Mouse (Mus musculus) embryonic facial prominence, embryonic 13.5 days (tissue): Measurements from ENCODE around the gene E430018J23Rik. TPM values are rescaled to one million over a fixed set of nuclear protein-coding genes. Genes with fewer than 3 reads are reported as not detected.

ENCODE experiments used
- polyA plus RNA-seq: library from polyadenylated mRNA; unstranded; fragments of >200 nt; fragmentation: Nextera tagmentation; extraction: Ambion mirVana; gene quantifications from 2 replicates; pipeline ENCODE4 v1.2.1, GENCODE M21; 2015

E430018J23Rik gene
- polyA plus RNA-seq, 1 experiment from 2014 or later = 7.2 TPM

Other genes with a start within 250 kb of the E430018J23Rik start
- 68.3 and 73.3 TPM in 2 replicates for gene Cd2bp2, start 197.6 kb downstream of the E430018J23Rik start, polyA plus RNA-seq
- 30.4 and 32.0 TPM in 2 replicates for gene Tbc1d10b, start 185.2 kb downstream of the E430018J23Rik start, polyA plus RNA-seq
- 34.1 and 41.1 TPM in 2 replicates for gene Mylpf, start 184.7 kb downstream of the E430018J23Rik start, polyA plus RNA-seq
- 53.7 and 55.0 TPM in 2 replicates for gene Zfp553, start 160.6 kb downstream of the E430018J23Rik start, polyA plus RNA-seq
- 26.9 and 29.6 TPM in 2 replicates for gene Sept1, start 160.5 kb downstream of the E430018J23Rik start, polyA plus RNA-seq
- 78.2 and 83.9 TPM in 2 replicates for gene Zfp771, start 149.4 kb downstream of the E430018J23Rik start, polyA plus RNA-seq
- gene Dctpp1, start 132.9 kb downstream of the E430018J23Rik start, polyA plus RNA-seq = 156 and 206 TPM in 2 replicates
- gene Sephs2, start 119.6 kb downstream of the E430018J23Rik start, polyA plus RNA-seq = 63.4 and 64.1 TPM in 2 replicates
- 0.52 and 1.1 TPM in 2 replicates for gene Itgal, start 97.4 kb downstream of the E430018J23Rik start, polyA plus RNA-seq
- 16.1 and 18.1 TPM in 2 replicates for gene Zfp768, start 48.0 kb downstream of the E430018J23Rik start, polyA plus RNA-seq
- 9.4 and 10.5 TPM in 2 replicates for gene Zfp747, start 17.6 kb downstream of the E430018J23Rik start, polyA plus RNA-seq
- 5.6 and 5.9 TPM in 2 replicates for gene 9130019O22Rik, start 6.5 kb downstream of the E430018J23Rik start, polyA plus RNA-seq
- 7.7 and 8.2 TPM in 2 replicates for gene Zfp764, start 13.2 kb upstream of the E430018J23Rik start, polyA plus RNA-seq
- gene Zfp688, start 28.4 kb upstream of the E430018J23Rik start, polyA plus RNA-seq = 25.6 and 29.3 TPM in 2 replicates
- gene Zfp689, start 55.5 kb upstream of the E430018J23Rik start, polyA plus RNA-seq = 11.8 and 13.1 TPM in 2 replicates
- gene Prr14, start 66.0 kb upstream of the E430018J23Rik start, polyA plus RNA-seq = 46.0 and 48.3 TPM in 2 replicates
- 12.2 and 15.3 TPM in 2 replicates for gene Fbrs, start 85.6 kb upstream of the E430018J23Rik start, polyA plus RNA-seq
- gene Srcap, start 118.4 kb upstream of the E430018J23Rik start, polyA plus RNA-seq = 52.1 and 55.6 TPM in 2 replicates
- 18.6 and 19.0 TPM in 2 replicates for gene Gm42715, start 126.0 kb upstream of the E430018J23Rik start, polyA plus RNA-seq
- 7.0 and 8.1 TPM in 2 replicates for gene Tmem265, start 167.8 kb upstream of the E430018J23Rik start, polyA plus RNA-seq
- gene Phkg2, start 179.7 kb upstream of the E430018J23Rik start, polyA plus RNA-seq = 39.7 and 40.6 TPM in 2 replicates
- 8.8 and 12.1 TPM in 2 replicates for gene Ccdc189, start 195.0 kb upstream of the E430018J23Rik start, polyA plus RNA-seq
- 51.2 and 58.1 TPM in 2 replicates for gene Rnf40, start 195.1 kb upstream of the E430018J23Rik start, polyA plus RNA-seq
- gene Zfp629, start 222.2 kb upstream of the E430018J23Rik start, polyA plus RNA-seq = 15.8 and 18.8 TPM in 2 replicates